Comparison of ENCODE assay signal across 8 mouse cellular contexts in the genomic region with DNA sequence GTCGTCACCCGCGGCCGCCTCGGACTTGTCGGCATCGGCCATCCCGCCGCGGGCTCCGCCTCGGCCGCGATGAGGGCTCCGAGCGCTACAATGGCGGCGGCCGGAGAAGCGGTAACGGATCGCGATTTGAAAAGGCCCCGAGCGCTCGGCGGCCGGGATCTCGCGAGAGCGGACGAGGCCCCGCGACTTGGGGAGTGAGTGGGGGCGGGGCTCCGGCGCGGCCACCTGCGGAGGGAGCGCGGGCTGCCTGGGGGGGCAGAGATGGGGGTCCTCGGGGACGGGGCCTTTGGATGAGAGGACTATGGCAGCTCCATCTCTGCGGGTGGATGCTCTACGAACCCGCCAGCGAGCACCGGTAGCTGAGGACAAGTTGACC. TPM values are rescaled to one million over a fixed set of nuclear protein-coding genes. Genes with fewer than 3 reads are reported as not detected.
DNase-seq lines count a peak whose midpoint lies in the region; ATAC-seq and TF ChIP-seq lines count a peak whose summit lies in the region.

Myef2 (minus strand) TSS at position 185 of the 376 bp plus-strand sequence.

- no peaks in the 10 kb centered on the region for H3K9me3 ChIP-seq in midbrain, embryonic 10.5 days (replicated peaks)

- no peak for TF ChIP-seq CTCF in cortical plate, adult 2 months (IDR thresholded peaks at IDR 0.05; ENCODE audit: extremely low read depth, insufficient read depth, low read length)

- no peak for TF ChIP-seq POLR2A in cortical plate, adult 2 months (IDR thresholded peaks at IDR 0.05; ENCODE audit: extremely low read depth, insufficient read depth, low read length)

- peak within 1 kb of the TSS; percentile 83 for H3K27ac ChIP-seq in cortical plate, adult 2 months (ENCODE audit: insufficient read depth, low read length)
- H3K27ac ChIP-seq in midbrain, embryonic 10.5 days (replicated peaks), result peak within 1 kb of the TSS; percentile 100

- intact Hi-C loops in left cerebral cortex, postnatal 36 days (cut with DNase I), result no loop called here

- peak; percentile 84 to 94 for DNase-seq in adrenal gland, adult (ENCODE audit: inconsistent age in 2 of 2, low spot score in 1 of 2)
- DNase-seq in gastrocnemius, postnatal 10 days, result peak; percentile 87
- DNase-seq in left cerebral cortex, postnatal 36 days (ENCODE audit: low spot score in 2 of 2), result peak; percentile 79 to 83
- peak; percentile 87 for DNase-seq in midbrain, embryonic 10.5 days (ENCODE audit: low spot score)
- DNase-seq in right cerebral cortex, postnatal 36 days (ENCODE audit: low spot score in 2 of 2), result peak; percentile 57
- peak; percentile 78 to 82 for DNase-seq in urinary bladder, postnatal 4 days (ENCODE audit: low spot score in 2 of 2)

- peak; percentile 93 for ATAC-seq in inflammation-experienced regulatory T-cells, adult 6 months

- 0 out of 2 replicates have a peak, but pooled peaks cover 3% of the 10 kb centered on the region for H3K27me3 ChIP-seq in midbrain, embryonic 10.5 days (ENCODE audit: low read depth, poor library complexity, severe bottlenecking)

- 0 out of 2 replicates have a peak, but pooled peaks cover 2% of the 10 kb centered on the region for H3K36me3 ChIP-seq in midbrain, embryonic 10.5 days

- H3K4me1 ChIP-seq in cortical plate, adult 2 months (ENCODE audit: control insufficient read depth, insufficient read depth, low read length), result peaks cover 7% of the 10 kb centered on the region; the same call in 1 of the 2 replicates
- H3K4me1 ChIP-seq in midbrain, embryonic 10.5 days, result peaks cover 29% of the 10 kb centered on the region

- 1% methylated on average over 45 of the region's 48 CpGs for WGBS in midbrain, embryonic 10.5 days

- peak within 1 kb of the TSS; percentile 90 for H3K4me3 ChIP-seq in cortical plate, adult 2 months (ENCODE audit: insufficient read depth, low read length)
- peak within 1 kb of the TSS; percentile 88 for H3K4me3 ChIP-seq in midbrain, embryonic 10.5 days

RNA-seq across cellular contexts. Expression of gene Myef2, which starts in this region (rescaled TPM):
- polyA plus RNA-seq in cortical plate, adult 2 months (2012; rRNA removed), result 69.7 and 77.5 TPM in 2 replicates
- total RNA-seq in gastrocnemius, postnatal 10 days (2021), result 10 to 100 TPM; 14.0 to 20.2 TPM
- 10 to 100 TPM; 36.4 to 48.8 (median 41.0) TPM for polyA plus RNA-seq in inflammation-experienced regulatory T-cells, adult 6 months (2017; shearing (Covaris generic))
- total RNA-seq in left cerebral cortex, postnatal 36 days (2021), result 10 to 100 TPM; 80.8 to 91.7 TPM
- 177 and 207 TPM in 2 replicates for polyA plus RNA-seq in midbrain, embryonic 10.5 days (2016; fragmentation: Nextera tagmentation; extraction: Ambion mirVana)

Comparison
In these comparisons a context has a peak if more than half of its experiments do, and no peak if none do; other contexts are left out.
1. Peak in every context shown above with its lines: DNase-seq, ATAC-seq, H3K4me3 ChIP-seq and H3K27ac ChIP-seq.